Mouse (Mus musculus) ES-Bruce4 (cell line): ENCODE data around the gene Hip1r.

ENCODE experiments used
- CTCF ChIP-seq: IDR thresholded peaks from one replicate; pipeline ENCODE4 v1.8.1; 2011; ENCODE audit warnings: low read depth, low read length
- EP300 ChIP-seq: IDR thresholded peaks from 2 replicates; pipeline ENCODE4 v1.6.1; 2011; ENCODE audit warnings: low read depth, low read length; ENCODE audit not compliant: insufficient read depth
- POLR2A ChIP-seq: IDR thresholded peaks from one replicate; pipeline ENCODE4 v1.8.1; 2011; ENCODE audit warnings: low read length; ENCODE audit not compliant: insufficient read depth

- TF ChIP-seq POLR2A (no peak), EP300 (no peak), CTCF (no peak)
These were observed 3.8 kb downstream of the Hip1r start for GRCm38 (mm10) chr5:123977231-123977630.
